Mouse (Mus musculus): ENCODE results near the gene Atp1a1. TPM values are rescaled to one million over a fixed set of nuclear protein-coding genes. Genes with fewer than 3 reads are reported as not detected.

The Atp1a1 gene
- polyA plus RNA-seq, 1 experiment, result 73.9 TPM

- TF ChIP-seq CTCF (IDR thresholded peaks at IDR 0.05; ENCODE audit: control insufficient read depth, insufficient read depth, low read length), result no peak
- no peak for TF ChIP-seq POLR2A (IDR thresholded peaks at IDR 0.05; ENCODE audit: borderline replicate concordance, control insufficient read depth, low read depth, low read length)
- WGBS, result 89% methylated on average over 7 of the region's 7 CpGs
Observed at GRCm38 (mm10) chr3:101593266-101593651, 11.2 kb downstream of the Atp1a1 start.

GRCm38 (mm10) chr3:101592281-101593265 lies 11.9 kb downstream of the Atp1a1 start:
- no peak overlapping the region for H3K4me3 ChIP-seq (replicated peaks; ENCODE audit: control insufficient read depth, low read depth, low read length)
- no peak overlapping the region for H3K27ac ChIP-seq (ENCODE audit: control insufficient read depth, insufficient read depth, low read depth, low read length, poor library complexity)
- 89% methylated on average over 21 of the region's 21 CpGs for WGBS
- H3K4me1 ChIP-seq (ENCODE audit: control insufficient read depth, insufficient read depth, low read length), result peaks cover 2% of the 10 kb centered on the region; the same call in 1 of the 2 replicates
- no peak for TF ChIP-seq POLR2A (IDR thresholded peaks at IDR 0.05; ENCODE audit: borderline replicate concordance, control insufficient read depth, low read depth, low read length)
- no peak for TF ChIP-seq CTCF (IDR thresholded peaks at IDR 0.05; ENCODE audit: control insufficient read depth, insufficient read depth, low read length)

More at GRCm38 (mm10) chr3:101593266-101593651, 11.2 kb downstream of the Atp1a1 start:
- peaks cover 2% of the 10 kb centered on the region; the same call in 1 of the 2 replicates for H3K4me1 ChIP-seq (ENCODE audit: control insufficient read depth, insufficient read depth, low read length)
- H3K27ac ChIP-seq (ENCODE audit: control insufficient read depth, insufficient read depth, low read depth, low read length, poor library complexity), result no peak overlapping the region
- no peak overlapping the region for H3K4me3 ChIP-seq (replicated peaks; ENCODE audit: control insufficient read depth, low read depth, low read length)

GRCm38 (mm10) chr3:101590380-101590779 lies 14.1 kb downstream of the Atp1a1 start:
- 92% methylated on average over 16 of the region's 16 CpGs for WGBS
- TF ChIP-seq POLR2A (IDR thresholded peaks at IDR 0.05; ENCODE audit: borderline replicate concordance, control insufficient read depth, low read depth, low read length), result no peak
- Histone ChIP-seq H3K4me1 (ENCODE audit: control insufficient read depth, insufficient read depth, low read length) (no peaks in the 10 kb centered on the region), H3K27ac (ENCODE audit: control insufficient read depth, insufficient read depth, low read depth, low read length, poor library complexity) (no peak overlapping the region), H3K4me3 (replicated peaks; ENCODE audit: control insufficient read depth, low read depth, low read length) (no peak overlapping the region)

GRCm38 (mm10) chr3:101588299-101588698 lies 16.2 kb downstream of the Atp1a1 start:
- H3K4me3 ChIP-seq (replicated peaks; ENCODE audit: control insufficient read depth, low read depth, low read length), result no peak overlapping the region
- 94% methylated on average over 7 of the region's 7 CpGs for WGBS
- no peak overlapping the region for H3K27ac ChIP-seq (ENCODE audit: control insufficient read depth, insufficient read depth, low read depth, low read length, poor library complexity)
- H3K4me1 ChIP-seq (ENCODE audit: control insufficient read depth, insufficient read depth, low read length), result no peaks in the 10 kb centered on the region
- TF ChIP-seq POLR2A (IDR thresholded peaks at IDR 0.05; ENCODE audit: borderline replicate concordance, control insufficient read depth, low read depth, low read length), result no peak
- TF ChIP-seq CTCF (IDR thresholded peaks at IDR 0.05; ENCODE audit: control insufficient read depth, insufficient read depth, low read length), result no peak

- Histone ChIP-seq H3K27ac (ENCODE audit: control insufficient read depth, insufficient read depth, low read depth, low read length, poor library complexity) (no peak overlapping the region), H3K4me3 (replicated peaks; ENCODE audit: control insufficient read depth, low read depth, low read length) (no peak overlapping the region), H3K4me1 (ENCODE audit: control insufficient read depth, insufficient read depth, low read length) (no peaks in the 10 kb centered on the region)
- no peak for TF ChIP-seq POLR2A (IDR thresholded peaks at IDR 0.05; ENCODE audit: borderline replicate concordance, control insufficient read depth, low read depth, low read length)
- no peak for TF ChIP-seq CTCF (IDR thresholded peaks at IDR 0.05; ENCODE audit: control insufficient read depth, insufficient read depth, low read length)
- WGBS, result 96% methylated on average over 12 of the region's 12 CpGs
Observed at GRCm38 (mm10) chr3:101586794-101587193, 17.7 kb downstream of the Atp1a1 start.

- Histone ChIP-seq H3K27ac (ENCODE audit: control insufficient read depth, insufficient read depth, low read depth, low read length, poor library complexity) (no peak overlapping the region), H3K4me1 (ENCODE audit: control insufficient read depth, insufficient read depth, low read length) (no peaks in the 10 kb centered on the region), H3K4me3 (replicated peaks; ENCODE audit: control insufficient read depth, low read depth, low read length) (no peak overlapping the region)
- WGBS, result 76% methylated on average over 3 of the region's 3 CpGs
- no peak for TF ChIP-seq CTCF (IDR thresholded peaks at IDR 0.05; ENCODE audit: control insufficient read depth, insufficient read depth, low read length)
- TF ChIP-seq POLR2A (IDR thresholded peaks at IDR 0.05; ENCODE audit: borderline replicate concordance, control insufficient read depth, low read depth, low read length), result no peak
Observed at GRCm38 (mm10) chr3:101578072-101578471, 26.4 kb downstream of the Atp1a1 start.

- 88% methylated on average over 5 of the region's 5 CpGs for WGBS
- TF ChIP-seq CTCF (IDR thresholded peaks at IDR 0.05; ENCODE audit: control insufficient read depth, insufficient read depth, low read length), result no peak
- no peak for TF ChIP-seq POLR2A (IDR thresholded peaks at IDR 0.05; ENCODE audit: borderline replicate concordance, control insufficient read depth, low read depth, low read length)
- H3K4me3 ChIP-seq (replicated peaks; ENCODE audit: control insufficient read depth, low read depth, low read length), result no peak overlapping the region
- H3K4me1 ChIP-seq (ENCODE audit: control insufficient read depth, insufficient read depth, low read length), result no peaks in the 10 kb centered on the region
- no peak overlapping the region for H3K27ac ChIP-seq (ENCODE audit: control insufficient read depth, insufficient read depth, low read depth, low read length, poor library complexity)
Observed at GRCm38 (mm10) chr3:101577361-101577760, 27.1 kb downstream of the Atp1a1 start.

GRCm38 (mm10) chr3:101575527-101576085 lies 28.9 kb downstream of the Atp1a1 start:
- Histone ChIP-seq H3K4me3 (replicated peaks; ENCODE audit: control insufficient read depth, low read depth, low read length) (no peak overlapping the region), H3K27ac (ENCODE audit: control insufficient read depth, insufficient read depth, low read depth, low read length, poor library complexity) (no peak overlapping the region), H3K4me1 (ENCODE audit: control insufficient read depth, insufficient read depth, low read length) (no peaks in the 10 kb centered on the region)
- 61% methylated on average over 9 of the region's 9 CpGs for WGBS
- TF ChIP-seq POLR2A (IDR thresholded peaks at IDR 0.05; ENCODE audit: borderline replicate concordance, control insufficient read depth, low read depth, low read length), result no peak
- no peak for TF ChIP-seq CTCF (IDR thresholded peaks at IDR 0.05; ENCODE audit: control insufficient read depth, insufficient read depth, low read length)

Data from bone marrow, adult 2 months (tissue).